Mouse (Mus musculus) hindbrain, postnatal 0 days (tissue): ENCODE measurements at regions not wholly inside any gene's neighbourhood (a gene's known extent, or its start where the extent isn't known, plus 50 kb on each side); places are given as distances from the start of the nearest gene placed in this dataset.

Source experiments
- ATAC-seq: fragments of 200-750 bp; cut with Nextera tagmentation; 2 replicates; pipeline ENCODE4 v1.8.0; 2017; ENCODE audit warnings: mild to moderate bottlenecking, moderate TSS enrichment, moderate library complexity
- DNase-seq: peaks from one replicate; pipeline ENCODE4 v3.0.0-alpha.2; 2015; ENCODE audit warnings: low spot score
- H3K27ac ChIP-seq: fragments of 300-500 bp; sonication (generic); 2 replicates; pipeline ENCODE4 v1.5.1; 2014; ENCODE audit warnings: mild to moderate bottlenecking
- H3K27me3 ChIP-seq: fragments of 300-500 bp; sonication (generic); 2 replicates; pipeline ENCODE4 v1.6.1; 2014; ENCODE audit warnings: low read length, mixed read lengths; ENCODE audit not compliant: insufficient read depth
- H3K36me3 ChIP-seq: fragments of 300-500 bp; sonication (generic); 2 replicates; pipeline ENCODE4 v1.6.1; 2014; ENCODE audit warnings: low read length, mixed read lengths; ENCODE audit not compliant: insufficient read depth
- H3K4me1 ChIP-seq: fragments of 300-500 bp; sonication (generic); 2 replicates; pipeline ENCODE4 v1.6.1; 2014; ENCODE audit warnings: antibody characterized with exemption, low read length, mixed read lengths; ENCODE audit not compliant: insufficient read depth
- H3K4me2 ChIP-seq: fragments of 300-500 bp; sonication (generic); 2 replicates; pipeline ENCODE4 v1.6.1; 2014; ENCODE audit warnings: low read depth, mild to moderate bottlenecking, low read length, moderate library complexity, mixed read lengths
- H3K4me3 ChIP-seq: fragments of 300-500 bp; sonication (generic); 2 replicates; pipeline ENCODE4 v1.5.1; 2014; ENCODE audit warnings: low read length
- H3K9ac ChIP-seq: fragments of 300-500 bp; sonication (generic); replicated peaks from 2 replicates; pipeline ENCODE4 v1.6.1; 2014; ENCODE audit warnings: mild to moderate bottlenecking, low read length, moderate library complexity, mixed read lengths
- H3K9me3 ChIP-seq: fragments of 300-500 bp; sonication (generic); 2 replicates; pipeline ENCODE4 v1.6.1; 2016; ENCODE audit warnings: low read length, mixed read lengths
- CTCF ChIP-seq: IDR thresholded peaks from 2 replicates; pipeline ENCODE4 v1.5.1; 2016; ENCODE audit warnings: antibody characterized with exemption, control low read depth, low read depth
- WGBS: fragments of 180-500 bp; shearing (Covaris S2); extraction: QIAGEN DNeasy Blood & Tissue Kit; methylation state at CpG from one replicate; pipeline ENCODE4 v1.1.7; 2014; 5-methylcytosine and 5-hydroxymethylcytosine counted together

- H3K9me3 ChIP-seq: no peaks in the 10 kb centered on the region
- DNase-seq (no peak), ATAC-seq (no peak)
- H3K4me2 ChIP-seq: no peak overlapping the region
- H3K27me3 ChIP-seq: no peaks in the 10 kb centered on the region
- H3K4me1 ChIP-seq: no peaks in the 10 kb centered on the region
- H3K4me3 ChIP-seq: no peak overlapping the region
- H3K27ac ChIP-seq: no peak overlapping the region
- no peaks in the 10 kb centered on the region for H3K36me3 ChIP-seq
- H3K9ac ChIP-seq: no peak overlapping the region
- TF ChIP-seq CTCF: no peak
Observed at GRCm38 (mm10) chr2:84161742-84162141, 171.4 kb downstream of the Gm13691 start.

GRCm38 (mm10) chr2:84173450-84173849 lies 183.1 kb downstream of the Gm13691 start:
- TF ChIP-seq CTCF: no peak
- Histone ChIP-seq H3K27me3 (no peaks in the 10 kb centered on the region), H3K4me3 (no peak overlapping the region), H3K4me2 (no peak overlapping the region), H3K36me3 (no peaks in the 10 kb centered on the region), H3K27ac (no peak overlapping the region), H3K9me3 (no peaks in the 10 kb centered on the region), H3K9ac (no peak overlapping the region), H3K4me1 (no peaks in the 10 kb centered on the region)
- DNase-seq: peak; percentile 16
- WGBS: 70% methylated on average over 3 of the region's 3 CpGs
- ATAC-seq: no peak

DNA sequence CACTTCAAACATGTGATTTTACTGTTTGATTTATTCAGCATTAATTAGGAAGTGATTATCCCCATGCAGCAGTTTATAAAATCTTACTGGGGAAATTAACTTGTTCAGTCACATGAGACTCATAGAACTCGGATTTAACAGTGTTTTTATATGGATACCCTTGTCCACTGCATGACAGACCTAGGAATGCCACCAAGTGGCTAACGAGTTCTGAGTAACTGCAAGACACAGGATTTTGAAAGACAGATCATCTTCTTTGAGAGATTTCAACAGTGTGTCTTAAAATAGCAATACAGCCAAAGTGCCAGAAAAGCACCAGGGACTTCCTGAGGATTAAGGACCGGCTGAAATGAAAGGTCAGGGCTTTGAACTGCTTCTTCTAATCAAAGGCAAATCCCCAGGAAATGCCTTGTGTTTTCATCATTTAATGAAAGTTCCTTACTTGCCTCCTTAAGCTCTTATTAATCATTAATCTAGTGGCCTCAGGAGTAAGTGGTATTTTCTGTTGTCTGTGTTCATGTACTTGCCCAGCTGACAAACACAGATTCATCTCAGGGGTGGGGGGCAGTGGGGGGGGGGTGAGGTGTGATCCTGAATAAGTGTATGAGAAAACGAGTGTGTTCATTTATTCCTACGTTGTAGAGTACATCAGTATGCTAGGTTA lies 193.4 kb downstream of the Gm13691 start:
- Histone ChIP-seq H3K9ac (no peak overlapping the region), H3K4me1 (no peaks in the 10 kb centered on the region), H3K27ac (no peak overlapping the region), H3K27me3 (no peaks in the 10 kb centered on the region), H3K4me3 (no peak overlapping the region), H3K9me3 (no peaks in the 10 kb centered on the region), H3K4me2 (no peak overlapping the region), H3K36me3 (no peaks in the 10 kb centered on the region)
- TF ChIP-seq CTCF: no peak
- ATAC-seq (no peak), DNase-seq (no peak)
- WGBS: 43% methylated on average over 5 of the region's 5 CpGs

DNA sequence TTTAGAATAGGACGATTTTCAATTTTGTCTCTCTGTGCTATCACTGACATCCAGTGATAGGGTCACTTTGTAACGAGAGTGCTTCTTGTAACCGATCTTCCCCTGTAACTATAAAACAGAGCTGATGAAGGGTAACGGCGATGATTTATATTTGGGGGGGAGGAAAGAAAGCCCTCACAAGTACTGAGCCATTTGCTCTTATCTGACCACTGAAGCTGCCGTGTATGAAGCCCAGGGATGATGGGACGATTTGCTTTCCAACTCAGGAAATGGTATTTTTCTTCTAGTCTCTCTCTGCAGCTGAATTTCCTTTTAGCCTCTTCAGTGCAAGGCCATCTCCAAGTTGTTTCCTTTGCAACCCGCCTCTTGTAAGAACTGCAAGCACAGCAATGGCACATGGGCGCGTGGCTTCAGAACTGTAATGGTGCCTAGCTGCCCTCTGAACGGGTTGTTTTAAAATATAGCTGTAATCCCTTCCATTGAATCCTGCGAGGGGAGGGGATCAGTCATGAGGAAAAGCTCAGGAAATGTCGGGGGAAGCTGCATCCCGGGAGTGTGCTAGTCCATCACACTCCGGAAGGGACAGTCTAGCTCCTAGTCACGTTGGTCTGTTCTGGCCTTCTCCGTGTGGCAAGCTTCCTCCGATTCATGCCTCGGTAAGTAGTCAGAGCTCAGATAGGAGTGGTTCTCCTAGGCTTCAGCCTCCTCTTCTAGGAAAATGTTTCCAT lies 194.1 kb downstream of the Gm13691 start:
- TF ChIP-seq CTCF: no peak
- no peaks in the 10 kb centered on the region for H3K4me1 ChIP-seq
- no peak overlapping the region for H3K9ac ChIP-seq
- H3K4me3 ChIP-seq: no peak overlapping the region
- DNase-seq (no peak), ATAC-seq (0 out of 2 replicates have a peak, but pooled peaks have one; percentile 18)
- H3K4me2 ChIP-seq: no peak overlapping the region
- no peaks in the 10 kb centered on the region for H3K36me3 ChIP-seq
- no peak overlapping the region for H3K27ac ChIP-seq
- WGBS: 77% methylated on average over 19 of the region's 19 CpGs
- H3K9me3 ChIP-seq: no peaks in the 10 kb centered on the region
- no peaks in the 10 kb centered on the region for H3K27me3 ChIP-seq

DNA sequence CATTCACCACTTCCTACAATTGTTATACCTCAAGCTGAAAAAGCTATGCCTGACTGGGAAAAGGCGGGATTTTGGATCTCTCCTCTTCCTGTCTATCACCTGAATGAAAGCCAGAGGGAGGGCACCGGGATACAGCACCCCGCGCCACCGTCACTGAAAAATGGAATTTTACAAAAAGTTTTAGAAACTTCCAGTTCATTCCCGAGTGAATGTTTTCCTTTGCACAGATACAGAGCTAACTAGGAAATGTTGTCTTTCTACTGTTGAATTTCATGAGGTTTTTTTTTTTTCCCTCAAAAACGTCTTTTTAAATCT lies 194.6 kb downstream of the Gm13691 start:
- no peaks in the 10 kb centered on the region for H3K4me1 ChIP-seq
- H3K4me3 ChIP-seq: no peak overlapping the region
- no peak overlapping the region for H3K4me2 ChIP-seq
- ATAC-seq (no peak), DNase-seq (no peak)
- H3K27ac ChIP-seq: no peak overlapping the region
- WGBS: 87% methylated on average over 7 of the region's 7 CpGs
- H3K36me3 ChIP-seq: no peaks in the 10 kb centered on the region
- H3K9me3 ChIP-seq: no peaks in the 10 kb centered on the region
- H3K9ac ChIP-seq: no peak overlapping the region
- no peaks in the 10 kb centered on the region for H3K27me3 ChIP-seq
- no peak for TF ChIP-seq CTCF

DNA sequence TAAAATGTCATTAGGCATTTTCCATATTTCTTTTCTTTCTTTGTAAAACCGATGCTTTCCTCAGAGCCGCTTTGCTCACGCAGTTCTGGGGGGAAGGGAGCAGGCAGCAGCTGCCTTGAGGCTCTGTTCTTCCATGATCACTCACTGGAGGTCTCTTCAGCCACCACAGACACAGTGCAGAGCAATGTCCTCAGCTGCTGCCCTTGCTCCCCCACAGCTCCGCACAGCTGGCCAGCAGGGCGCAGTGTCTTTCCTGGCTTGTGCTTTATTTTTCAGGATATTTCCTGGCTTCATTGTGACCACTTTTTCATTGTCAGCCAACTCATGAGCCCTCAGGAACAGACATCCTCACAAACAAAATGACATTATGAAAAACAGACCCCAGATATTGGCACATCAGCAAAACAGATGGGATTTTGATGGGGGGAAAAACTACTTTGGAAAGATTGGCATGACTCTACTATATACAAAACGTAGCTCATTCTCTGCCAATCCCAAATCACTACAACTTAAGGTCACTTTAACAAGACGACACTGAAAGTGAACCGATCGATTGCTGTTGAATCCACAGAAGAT lies 195.9 kb downstream of the Gm13691 start:
- Histone ChIP-seq H3K27me3 (no peaks in the 10 kb centered on the region), H3K9me3 (no peaks in the 10 kb centered on the region), H3K4me3 (no peak overlapping the region), H3K4me2 (no peak overlapping the region), H3K4me1 (no peaks in the 10 kb centered on the region), H3K9ac (no peak overlapping the region), H3K27ac (no peak overlapping the region), H3K36me3 (no peaks in the 10 kb centered on the region)
- DNase-seq (peak; percentile 57), ATAC-seq (peak; percentile 83)
- peak; percentile 55 for TF ChIP-seq CTCF
- WGBS: 45% methylated on average over 9 of the region's 9 CpGs

- no peak for DNase-seq
- Histone ChIP-seq H3K27me3 (no peaks in the 10 kb centered on the region), H3K27ac (no peak overlapping the region), H3K4me3 (no peak overlapping the region), H3K4me1 (no peaks in the 10 kb centered on the region), H3K36me3 (no peaks in the 10 kb centered on the region), H3K9me3 (no peaks in the 10 kb centered on the region), H3K4me2 (no peak overlapping the region), H3K9ac (no peak overlapping the region)
- no peak for ATAC-seq
- TF ChIP-seq CTCF: no peak
- 81% methylated on average over 4 of the region's 4 CpGs for WGBS
Observed at GRCm38 (mm10) chr2:84187456-84187855, 197.1 kb downstream of the Gm13691 start.
